Mouse (Mus musculus) adrenal gland, adult 18-20 months (tissue): ENCODE measurements around the gene Gm10488. TPM values are rescaled to one million over a fixed set of nuclear protein-coding genes. Genes with fewer than 3 reads are reported as not detected.
"Not testable (repeated sequence)": the region's sequence is repeated elsewhere in the genome, so short reads cannot be mapped to it uniquely, and the experiment has no call there.

Experiments
- DNase-seq, 2 experiments: peaks; one replicate each; pipeline ENCODE4 v3.0.0; 2021 to 2022; ENCODE audit warnings: low spot score in 2 of 2
- long read RNA-seq, 2 experiments: library from polyadenylated mRNA; stranded (forward); transcript quantifications; one replicate each; pipeline ENCODE4 v2.0.0; 2021
- microRNA-seq, 2 experiments: library from miRNA; unstranded; fragments of <30 nt; microRNA quantifications; one replicate each; pipeline ENCODE4 v1.2.0; 2021; ENCODE audit warnings: borderline number of aligned reads in 2 of 2
- total RNA-seq, 2 experiments: library from RNA; stranded (reverse); gene quantifications; 1 replicate in 1 of 2; 2 replicates in 1 of 2; pipeline ENCODE4 v1.2.3; 2021

The Gm10488 gene
- not detected for total RNA-seq
- long read RNA-seq, experiment 1: 0 reads
- long read RNA-seq, experiment 2: 0 reads

- not testable (repeated sequence) for DNase-seq
These were observed at the start of gene Gm10488 for GRCm38 (mm10) chrX:29976014-29976413. Gene Gm10488 (plus strand): TSS chrX:29976314.

Small RNA genes lying within 50 kb of the gene (microRNA-seq; reads per million reads assigned to microRNA genes)
- 0 reads per million in 2 experiments for gene Gm44298
